Mouse (Mus musculus): ENCODE measurements around the gene Smc5. TPM values are rescaled to one million over a fixed set of nuclear protein-coding genes. Genes with fewer than 3 reads are reported as not detected.

Smc5 gene
- polyA plus RNA-seq, 1 experiment from 2014 or later: 30.7 TPM

DNA sequence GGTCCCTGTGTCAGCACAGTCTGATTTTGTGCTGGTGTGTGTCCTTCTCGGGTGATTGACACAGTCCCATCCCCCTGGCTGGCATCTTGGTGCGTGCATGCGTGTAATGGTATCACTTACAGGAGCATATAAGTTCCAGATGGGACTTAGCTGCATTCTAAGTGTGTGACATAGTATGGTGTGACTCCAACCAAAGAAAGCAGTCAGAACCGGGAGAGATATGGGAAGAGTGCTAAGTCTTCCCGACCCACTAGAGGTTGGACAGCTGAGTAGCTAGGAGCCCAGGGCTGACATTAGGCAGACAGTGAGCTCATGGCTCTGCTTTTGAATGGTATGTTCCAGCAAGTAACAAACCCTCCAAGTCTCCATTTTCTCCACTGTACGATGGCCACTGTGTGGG lies 110.8 kb downstream of the Smc5 start:
- Histone ChIP-seq H3K27me3 (replicated peaks; ENCODE audit: control insufficient read depth, insufficient read depth, low read length) (no peaks in the 10 kb centered on the region), H3K4me3 (replicated peaks; ENCODE audit: low read length) (no peak overlapping the region), H3K9ac (replicated peaks; ENCODE audit: low read depth, low read length) (no peak overlapping the region), H3K4me1 (replicated peaks; ENCODE audit: control insufficient read depth, insufficient read depth, low read length) (peaks cover 9% of the 10 kb centered on the region), H3K36me3 (ENCODE audit: control insufficient read depth, insufficient read depth) (no peaks in the 10 kb centered on the region), H3K4me2 (ENCODE audit: low read length) (no peak overlapping the region), H3K9me3 (ENCODE audit: control insufficient read depth, low read length) (no peaks in the 10 kb centered on the region), H3K27ac (ENCODE audit: low read length) (no peak overlapping the region)
- 0 out of 2 replicates have a peak, but pooled peaks have one; percentile 26 for ATAC-seq
- WGBS: 76% methylated on average over 6 of the region's 6 CpGs

DNA sequence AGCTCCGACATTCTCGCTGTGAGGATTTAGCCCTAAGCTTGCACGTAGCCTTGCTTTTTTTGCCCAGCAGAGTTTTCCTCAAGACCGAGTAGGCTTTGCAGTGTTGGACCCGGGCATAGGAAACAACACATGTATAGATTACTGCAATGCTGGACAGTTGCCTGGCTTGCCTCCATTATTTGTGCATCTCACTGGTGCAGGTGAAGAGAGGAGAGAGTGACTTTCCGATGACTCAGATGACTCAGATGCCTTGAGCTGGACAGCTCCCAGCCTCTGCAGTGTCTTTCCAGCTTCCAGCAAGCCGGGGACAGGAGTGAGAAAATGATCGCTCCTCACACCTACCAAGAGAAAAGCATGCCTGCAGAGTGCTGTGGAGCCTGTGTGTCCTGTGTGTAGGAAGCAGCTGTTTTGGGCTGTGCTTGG lies 111.3 kb downstream of the Smc5 start:
- Histone ChIP-seq H3K27me3 (replicated peaks; ENCODE audit: control insufficient read depth, insufficient read depth, low read length) (no peaks in the 10 kb centered on the region), H3K4me3 (replicated peaks; ENCODE audit: low read length) (no peak overlapping the region), H3K27ac (ENCODE audit: low read length) (no peak overlapping the region), H3K9ac (replicated peaks; ENCODE audit: low read depth, low read length) (no peak overlapping the region), H3K4me2 (ENCODE audit: low read length) (no peak overlapping the region), H3K9me3 (ENCODE audit: control insufficient read depth, low read length) (no peaks in the 10 kb centered on the region), H3K36me3 (ENCODE audit: control insufficient read depth, insufficient read depth) (no peaks in the 10 kb centered on the region), H3K4me1 (replicated peaks; ENCODE audit: control insufficient read depth, insufficient read depth, low read length) (peaks cover 9% of the 10 kb centered on the region)
- no peak for ATAC-seq
- 12% methylated on average over 8 of the region's 8 CpGs for WGBS

DNA sequence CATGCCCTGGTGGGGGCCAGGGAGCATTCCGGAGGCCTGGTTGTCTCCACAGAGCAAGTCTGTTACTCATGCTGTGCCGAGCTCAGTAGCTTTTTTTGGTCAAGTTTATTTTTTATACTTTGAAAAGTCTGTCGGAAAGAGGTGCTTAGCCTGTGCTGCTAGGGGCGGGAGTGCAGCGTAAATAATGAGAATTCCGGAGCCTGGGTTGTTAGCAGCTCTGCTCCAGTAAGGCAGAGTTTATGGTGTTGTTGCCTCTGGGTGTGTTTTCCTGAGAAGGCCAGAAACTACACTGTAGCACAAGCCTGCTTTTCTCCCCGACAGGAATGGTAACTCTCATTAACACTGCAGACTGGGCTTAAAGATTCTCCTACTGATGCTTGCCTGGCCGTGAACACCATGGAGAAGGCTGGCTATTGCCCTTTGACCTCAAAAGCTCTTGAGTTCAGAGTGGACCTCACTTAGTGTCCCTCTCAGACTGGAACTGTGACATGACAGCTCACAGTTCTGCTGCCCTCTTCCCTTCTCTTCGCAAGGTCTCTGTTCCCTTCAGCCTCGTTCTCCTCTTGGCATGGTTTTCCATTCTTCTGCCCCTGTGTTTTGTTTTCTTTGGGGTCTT lies 113.8 kb downstream of the Smc5 start:
- Histone ChIP-seq H3K9me3 (ENCODE audit: control insufficient read depth, low read length) (no peaks in the 10 kb centered on the region), H3K27me3 (replicated peaks; ENCODE audit: control insufficient read depth, insufficient read depth, low read length) (no peaks in the 10 kb centered on the region), H3K27ac (ENCODE audit: low read length) (no peak overlapping the region), H3K36me3 (ENCODE audit: control insufficient read depth, insufficient read depth) (no peaks in the 10 kb centered on the region), H3K9ac (replicated peaks; ENCODE audit: low read depth, low read length) (no peak overlapping the region), H3K4me1 (replicated peaks; ENCODE audit: control insufficient read depth, insufficient read depth, low read length) (peaks cover 9% of the 10 kb centered on the region), H3K4me3 (replicated peaks; ENCODE audit: low read length) (no peak overlapping the region), H3K4me2 (ENCODE audit: low read length) (no peak overlapping the region)
- ATAC-seq: no peak
- whole genome bisulfite sequencing: 80% methylated on average over 10 of the region's 10 CpGs

Other genes with a start within 250 kb of the Smc5 start
- gene Klf9, start 132.7 kb downstream of the Smc5 start, polyA plus RNA-seq (2015; fragmentation: Nextera tagmentation; extraction: Ambion mirVana): 2.2 and 2.6 TPM in 2 replicates
- 1.3 and 1.5 TPM in 2 replicates for gene Mamdc2, start 174.5 kb upstream of the Smc5 start, polyA plus RNA-seq (2015; fragmentation: Nextera tagmentation; extraction: Ambion mirVana)

Measured in forebrain, embryonic 16.5 days (tissue).